Mouse (Mus musculus) heart, embryonic 13.5 days (tissue): ENCODE measurements around the gene Ttc19. TPM values are rescaled to one million over a fixed set of nuclear protein-coding genes. Genes with fewer than 3 reads are reported as not detected.

Experiments
- ATAC-seq: fragments of 200-750 bp; cut with Nextera tagmentation; 2 replicates; pipeline ENCODE4 v1.8.0; 2017; ENCODE audit warnings: moderate TSS enrichment; ENCODE audit not compliant: insufficient number of reproducible peaks, low FRiP score, low TSS enrichment; ENCODE audit errors: extremely low read depth
- H3K27ac ChIP-seq: fragments of 300-500 bp; sonication (generic); replicated peaks from 2 replicates; pipeline ENCODE4 v1.5.1; 2015; ENCODE audit warnings: moderate library complexity, mild to moderate bottlenecking, inconsistent platforms
- H3K27me3 ChIP-seq: fragments of 300-500 bp; sonication (generic); replicated peaks from 2 replicates; pipeline ENCODE4 v1.6.1; 2015; ENCODE audit warnings: mild to moderate bottlenecking, inconsistent platforms
- H3K36me3 ChIP-seq: fragments of 300-500 bp; sonication (generic); 2 replicates; pipeline ENCODE4 v1.6.1; 2015; ENCODE audit warnings: mild to moderate bottlenecking, inconsistent platforms
- H3K4me1 ChIP-seq: fragments of 300-500 bp; sonication (generic); 2 replicates; pipeline ENCODE4 v1.6.1; 2015; ENCODE audit warnings: inconsistent platforms
- H3K4me2 ChIP-seq: fragments of 300-500 bp; sonication (generic); 2 replicates; pipeline ENCODE4 v1.6.1; 2015; ENCODE audit warnings: inconsistent platforms, mild to moderate bottlenecking, moderate library complexity
- H3K4me3 ChIP-seq: fragments of 300-500 bp; sonication (generic); 2 replicates; pipeline ENCODE4 v1.5.1; 2015; ENCODE audit warnings: moderate library complexity, mild to moderate bottlenecking, inconsistent platforms
- H3K9ac ChIP-seq: fragments of 300-500 bp; sonication (generic); 2 replicates; pipeline ENCODE4 v1.6.1; 2015; ENCODE audit warnings: inconsistent platforms, mild to moderate bottlenecking, moderate library complexity
- H3K9me3 ChIP-seq: fragments of 300-500 bp; sonication (generic); 2 replicates; pipeline ENCODE4 v1.6.1; 2016; ENCODE audit warnings: inconsistent platforms
- WGBS: fragments of 180-500 bp; shearing (Covaris S2); methylation state at CpG from one replicate; pipeline ENCODE4 v1.1.7; 2015; ENCODE audit warnings: mixed read lengths; 5-methylcytosine and 5-hydroxymethylcytosine counted together
- polyA plus RNA-seq: library from polyadenylated mRNA; unstranded; fragments of >200 nt; fragmentation: Nextera tagmentation; extraction: Ambion mirVana; gene quantifications from 2 replicates; pipeline ENCODE4 v1.2.1, GENCODE M21; 2015

Gene Ttc19
- polyA plus RNA-seq, 1 experiment from 2014 or later = 16.6 TPM

GRCm38 (mm10) chr11:62287700-62288099 lies 6.4 kb downstream of the Ttc19 start:
- H3K4me2 ChIP-seq = no peak overlapping the region
- H3K9ac ChIP-seq = no peak overlapping the region
- no peak for ATAC-seq
- H3K4me1 ChIP-seq = no peaks in the 10 kb centered on the region
- no peaks in the 10 kb centered on the region for H3K9me3 ChIP-seq
- no peak overlapping the region for H3K4me3 ChIP-seq
- WGBS = 97% methylated on average over 1 of the region's 1 CpGs
- peaks cover 87% of the 10 kb centered on the region for H3K36me3 ChIP-seq
- H3K27ac ChIP-seq = no peak overlapping the region
- H3K27me3 ChIP-seq = no peaks in the 10 kb centered on the region

GRCm38 (mm10) chr11:62294121-62294520 lies 12.8 kb downstream of the Ttc19 start:
- H3K36me3 ChIP-seq = peaks cover 83% of the 10 kb centered on the region
- no peaks in the 10 kb centered on the region for H3K27me3 ChIP-seq

DNA sequence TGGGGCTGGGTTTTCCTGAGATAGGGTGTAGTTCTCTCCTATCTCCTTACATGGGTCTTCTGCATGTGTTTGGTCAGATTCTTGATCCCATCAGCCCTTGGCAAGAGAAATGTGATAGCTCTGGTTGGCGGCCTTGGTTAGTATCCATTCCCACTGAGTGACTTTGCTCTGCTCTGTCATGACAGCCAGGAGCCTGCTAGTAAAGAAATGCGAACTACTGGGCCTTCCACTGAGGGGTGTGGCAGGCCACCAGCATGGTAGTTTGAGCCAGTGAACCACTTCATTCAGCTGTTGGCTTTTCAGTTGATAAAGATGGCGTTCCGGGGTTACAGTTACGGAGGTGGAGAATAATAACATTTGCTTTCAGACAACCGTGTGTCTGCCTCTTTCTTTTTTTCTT lies 17.6 kb downstream of the Ttc19 start:
- Histone ChIP-seq H3K9ac (no peak overlapping the region), H3K36me3 (peaks cover 66% of the 10 kb centered on the region), H3K9me3 (no peaks in the 10 kb centered on the region), H3K4me3 (no peak overlapping the region), H3K27ac (no peak overlapping the region), H3K27me3 (no peaks in the 10 kb centered on the region), H3K4me1 (no peaks in the 10 kb centered on the region), H3K4me2 (no peak overlapping the region)
- WGBS = 84% methylated on average over 6 of the region's 6 CpGs
- ATAC-seq = no peak

More at GRCm38 (mm10) chr11:62294121-62294520, 12.8 kb downstream of the Ttc19 start:
- Histone ChIP-seq H3K27ac (no peak overlapping the region), H3K4me2 (no peak overlapping the region), H3K4me1 (no peaks in the 10 kb centered on the region), H3K4me3 (no peak overlapping the region), H3K9ac (no peak overlapping the region), H3K9me3 (no peaks in the 10 kb centered on the region)
- ATAC-seq = no peak
- 90% methylated on average over 2 of the region's 2 CpGs for WGBS

DNA sequence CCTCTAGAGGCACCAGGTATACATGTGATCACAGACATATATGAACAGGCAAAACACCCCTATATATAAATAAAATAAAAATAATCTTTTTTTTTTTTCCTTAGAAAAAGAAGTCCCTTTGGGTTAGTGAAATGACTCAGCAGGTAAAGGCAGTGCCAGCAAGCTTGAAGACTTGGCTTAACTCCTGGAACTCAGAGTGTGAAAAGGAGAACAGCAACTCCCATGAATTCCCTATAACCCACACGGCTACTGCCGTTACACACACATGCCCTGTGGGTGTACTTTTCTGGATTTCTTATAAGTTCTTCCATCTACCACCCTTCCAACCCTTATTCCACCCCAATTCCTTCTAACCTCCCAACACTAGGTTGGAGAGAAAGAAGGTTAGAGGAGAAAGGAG lies 24.6 kb downstream of the Ttc19 start:
- peaks cover 61% of the 10 kb centered on the region for H3K36me3 ChIP-seq
- WGBS = 90% methylated on average over 2 of the region's 2 CpGs
- no peaks in the 10 kb centered on the region for H3K9me3 ChIP-seq
- no peaks in the 10 kb centered on the region for H3K4me1 ChIP-seq
- no peak overlapping the region for H3K4me2 ChIP-seq
- no peak for ATAC-seq
- H3K27ac ChIP-seq = no peak overlapping the region
- H3K27me3 ChIP-seq = no peaks in the 10 kb centered on the region
- H3K4me3 ChIP-seq = no peak overlapping the region
- no peak overlapping the region for H3K9ac ChIP-seq

DNA sequence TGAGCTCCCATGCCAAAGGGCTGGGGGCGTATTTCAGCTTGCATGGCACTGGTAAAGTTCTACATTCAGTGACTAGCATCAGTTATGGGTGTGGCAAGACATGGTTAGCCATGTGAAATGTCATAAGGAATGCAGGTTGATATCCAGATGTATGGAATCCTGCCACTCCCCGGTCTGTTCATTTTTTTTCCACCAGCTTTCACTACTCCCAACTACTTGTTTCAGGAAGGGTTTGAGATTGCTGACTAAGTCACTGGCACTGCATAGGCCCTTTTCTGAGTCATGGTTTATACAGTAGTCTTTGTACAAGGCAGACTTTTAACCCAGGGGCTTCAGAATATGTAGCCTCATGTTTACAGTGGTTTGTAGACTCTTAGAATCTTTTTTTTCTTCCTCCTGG lies 28.0 kb downstream of the Ttc19 start:
- no peak overlapping the region for H3K4me2 ChIP-seq
- no peak overlapping the region for H3K9ac ChIP-seq
- no peak overlapping the region for H3K4me3 ChIP-seq
- no peak for ATAC-seq
- no peaks in the 10 kb centered on the region for H3K4me1 ChIP-seq
- no peaks in the 10 kb centered on the region for H3K9me3 ChIP-seq
- H3K27ac ChIP-seq = no peak overlapping the region
- H3K36me3 ChIP-seq = peaks cover 84% of the 10 kb centered on the region
- H3K27me3 ChIP-seq = no peaks in the 10 kb centered on the region
- WGBS = 87% methylated on average over 2 of the region's 2 CpGs

DNA sequence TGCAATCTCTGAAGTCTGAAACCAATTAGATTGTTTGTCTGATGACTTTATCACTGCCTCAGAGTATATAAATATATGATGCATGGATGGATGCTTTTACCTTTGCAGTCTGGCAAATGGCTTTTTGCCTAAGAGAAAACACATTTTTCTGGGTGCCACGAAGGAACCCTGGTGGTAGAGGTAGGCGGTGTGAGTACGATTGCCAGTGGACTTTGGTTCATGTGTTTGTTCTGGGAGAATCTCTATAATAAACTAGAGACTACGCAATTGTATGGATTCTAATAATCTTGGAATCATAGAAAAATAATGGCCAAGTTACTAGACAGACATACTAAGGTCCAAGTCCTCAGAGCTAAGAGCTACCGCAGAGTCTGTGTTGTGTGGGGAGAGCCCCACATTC lies 33.7 kb downstream of the Ttc19 start:
- H3K4me1 ChIP-seq = no peaks in the 10 kb centered on the region
- peaks cover 94% of the 10 kb centered on the region for H3K36me3 ChIP-seq
- WGBS = 94% methylated on average over 5 of the region's 5 CpGs
- no peaks in the 10 kb centered on the region for H3K27me3 ChIP-seq
- H3K9me3 ChIP-seq = no peaks in the 10 kb centered on the region
- ATAC-seq = no peak
- H3K4me2 ChIP-seq = no peak overlapping the region
- no peak overlapping the region for H3K9ac ChIP-seq
- H3K27ac ChIP-seq = no peak overlapping the region
- no peak overlapping the region for H3K4me3 ChIP-seq

GRCm38 (mm10) chr11:62317746-62318145 lies 36.5 kb downstream of the Ttc19 start:
- no peaks in the 10 kb centered on the region for H3K9me3 ChIP-seq
- no peaks in the 10 kb centered on the region for H3K27me3 ChIP-seq
- no peak overlapping the region for H3K4me2 ChIP-seq
- H3K36me3 ChIP-seq = peaks cover 97% of the 10 kb centered on the region
- H3K9ac ChIP-seq = no peak overlapping the region
- WGBS = 75% methylated on average over 11 of the region's 11 CpGs
- ATAC-seq = no peak
- no peak overlapping the region for H3K4me3 ChIP-seq
- no peaks in the 10 kb centered on the region for H3K4me1 ChIP-seq
- no peak overlapping the region for H3K27ac ChIP-seq

GRCm38 (mm10) chr11:62320097-62320496 lies 38.8 kb downstream of the Ttc19 start:
- Histone ChIP-seq H3K4me2 (no peak overlapping the region), H3K27ac (no peak overlapping the region), H3K4me3 (no peak overlapping the region), H3K36me3 (peaks cover 94% of the 10 kb centered on the region), H3K9ac (no peak overlapping the region), H3K9me3 (no peaks in the 10 kb centered on the region), H3K4me1 (0 out of 2 replicates have a peak, but pooled peaks cover 4% of the 10 kb centered on the region), H3K27me3 (no peaks in the 10 kb centered on the region)
- WGBS = 76% methylated on average over 3 of the region's 3 CpGs
- no peak for ATAC-seq

DNA sequence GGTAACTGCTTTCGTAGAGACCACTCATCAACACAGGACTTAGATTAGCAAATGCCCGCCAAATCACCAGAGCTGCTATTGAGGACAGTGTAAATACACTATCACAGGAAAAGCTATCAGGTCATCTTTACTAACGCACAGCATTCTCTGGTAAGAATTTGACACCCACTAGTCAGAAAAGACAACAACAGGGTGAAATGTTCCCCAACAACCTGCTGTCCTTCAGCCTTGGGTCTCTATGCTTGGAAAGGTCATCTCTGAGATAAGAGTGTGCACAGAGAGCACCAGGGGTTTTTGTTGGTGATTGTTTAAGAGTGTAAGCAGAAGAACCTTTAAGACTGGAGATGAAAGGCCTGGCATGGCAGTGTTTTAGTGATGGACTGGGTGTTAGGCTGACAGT lies 42.4 kb downstream of the Ttc19 start:
- Histone ChIP-seq H3K4me1 (0 out of 2 replicates have a peak, but pooled peaks cover 4% of the 10 kb centered on the region), H3K9me3 (no peaks in the 10 kb centered on the region), H3K36me3 (peaks cover 94% of the 10 kb centered on the region), H3K4me3 (no peak overlapping the region), H3K27me3 (no peaks in the 10 kb centered on the region), H3K27ac (no peak overlapping the region; the same call in 1 of the 2 replicates), H3K9ac (no peak overlapping the region), H3K4me2 (no peak overlapping the region)
- ATAC-seq = no peak
- WGBS = 37% methylated on average over 3 of the region's 3 CpGs

- H3K36me3 ChIP-seq = peaks cover 97% of the 10 kb centered on the region
- no peaks in the 10 kb centered on the region for H3K4me1 ChIP-seq
- no peaks in the 10 kb centered on the region for H3K9me3 ChIP-seq
- no peak for ATAC-seq
- 84% methylated on average over 5 of the region's 5 CpGs for WGBS
- no peak overlapping the region for H3K4me3 ChIP-seq
- H3K9ac ChIP-seq = no peak overlapping the region
- no peak overlapping the region for H3K27ac ChIP-seq
- H3K27me3 ChIP-seq = no peaks in the 10 kb centered on the region
- H3K4me2 ChIP-seq = no peak overlapping the region
Observed at GRCm38 (mm10) chr11:62331141-62331540, 49.9 kb downstream of the Ttc19 start.

GRCm38 (mm10) chr11:62332228-62332627 lies 51.0 kb downstream of the Ttc19 start:
- H3K9ac ChIP-seq = no peak overlapping the region
- no peak overlapping the region for H3K4me2 ChIP-seq
- H3K27me3 ChIP-seq = no peaks in the 10 kb centered on the region
- no peak overlapping the region for H3K27ac ChIP-seq
- no peak for ATAC-seq
- H3K4me3 ChIP-seq = no peak overlapping the region
- no peaks in the 10 kb centered on the region for H3K9me3 ChIP-seq
- H3K4me1 ChIP-seq = no peaks in the 10 kb centered on the region
- peaks cover 97% of the 10 kb centered on the region for H3K36me3 ChIP-seq
- WGBS = 90% methylated on average over 4 of the region's 4 CpGs

GRCm38 (mm10) chr11:62343002-62343401 lies 61.7 kb downstream of the Ttc19 start:
- Histone ChIP-seq H3K9ac (no peak overlapping the region), H3K9me3 (no peaks in the 10 kb centered on the region), H3K27me3 (no peaks in the 10 kb centered on the region), H3K4me2 (no peak overlapping the region), H3K4me1 (no peaks in the 10 kb centered on the region), H3K4me3 (no peak overlapping the region), H3K27ac (no peak overlapping the region), H3K36me3 (peaks cover 80% of the 10 kb centered on the region)
- 92% methylated on average over 13 of the region's 13 CpGs for WGBS
- ATAC-seq = no peak
